Mouse (Mus musculus) CH12.LX (cell line): ENCODE measurements at regions not wholly inside any gene's neighbourhood (a gene's known extent, or its start where the extent isn't known, plus 50 kb on each side); places are given as distances from the start of the nearest gene placed in this dataset.

ENCODE experiments used
- DNase-seq: peaks from one replicate; pipeline ENCODE4 v3.0.0-alpha.2; 2013; ENCODE audit errors: extremely low read depth
- H3K27ac ChIP-seq: 2 replicates; pipeline ENCODE4 v1.5.1; 2012; ENCODE audit warnings: low read depth, mild to moderate bottlenecking, control low read depth, moderate library complexity; ENCODE audit not compliant: insufficient read depth
- H3K27me3 ChIP-seq: replicated peaks from 2 replicates; pipeline ENCODE3; 2012; ENCODE audit warnings: inconsistent platforms
- H3K36me3 ChIP-seq, 2 experiments: replicated peaks in 1 of 2; 2 replicates each; pipeline versions ENCODE3 to v1.6.1; 2012; ENCODE audit warnings: inconsistent platforms in 1 of 2, low read length in 1 of 2, mild to moderate bottlenecking in 1 of 2, mixed read lengths in 1 of 2, moderate library complexity in 1 of 2; ENCODE audit not compliant: control insufficient read depth in 1 of 2, insufficient read depth in 1 of 2
- H3K4me1 ChIP-seq, 2 experiments: 2 replicates each; pipeline ENCODE4 v1.6.1; 2012; ENCODE audit warnings: inconsistent platforms in 1 of 2, moderate library complexity in 1 of 2; ENCODE audit not compliant: insufficient read depth in 2 of 2, control insufficient read depth in 1 of 2
- H3K4me2 ChIP-seq: 2 replicates; pipeline ENCODE4 v1.6.1; 2012; ENCODE audit warnings: low read depth, mild to moderate bottlenecking, control low read depth; ENCODE audit not compliant: poor library complexity, insufficient read depth, severe bottlenecking
- H3K4me3 ChIP-seq, 3 experiments: fragments of 150-350 bp in 1 of 3; sonication (generic) in 1 of 3; replicated peaks in 1 of 3; 2 replicates each; pipeline versions ENCODE3 to v1.5.1; 2011 to 2012; ENCODE audit warnings: low read depth in 2 of 3, low read length in 2 of 3, mild to moderate bottlenecking in 2 of 3, moderate library complexity in 2 of 3, control low read depth in 1 of 3, improper control_type of control experiment in 1 of 3, inconsistent platforms in 1 of 3, mixed read lengths in 1 of 3; ENCODE audit not compliant: poor library complexity in 1 of 3
- H3K79me2 ChIP-seq: replicated peaks from 2 replicates; pipeline ENCODE4 v1.6.1; 2012; ENCODE audit warnings: mild to moderate bottlenecking, moderate library complexity; ENCODE audit not compliant: control insufficient read depth, poor library complexity, insufficient read depth, severe bottlenecking; ENCODE audit errors: extremely low read depth
- H3K9ac ChIP-seq: 2 replicates; pipeline ENCODE4 v1.6.1; 2012; ENCODE audit warnings: low read depth, mild to moderate bottlenecking, control low read depth, moderate library complexity; ENCODE audit not compliant: insufficient read depth
- H3K9me3 ChIP-seq: replicated peaks from 2 replicates; pipeline ENCODE3; 2012; ENCODE audit warnings: low read length, inconsistent platforms, mixed read lengths
- BHLHE40 ChIP-seq: IDR thresholded peaks from 2 replicates; pipeline ENCODE4 v1.6.1; 2011; ENCODE audit warnings: mild to moderate bottlenecking, low read depth, low read length, improper control_type of control experiment
- CHD1 ChIP-seq: IDR thresholded peaks from 2 replicates; pipeline ENCODE4 v1.6.1; 2012; ENCODE audit warnings: low read depth, low read length, improper control_type of control experiment, inconsistent platforms
- CHD2 ChIP-seq: IDR thresholded peaks from 2 replicates; pipeline ENCODE4 v1.6.1; 2011; ENCODE audit warnings: low read length, improper control_type of control experiment
- CTCF ChIP-seq, 2 experiments: IDR thresholded peaks in 1 of 2; conservative IDR thresholded peaks in 1 of 2; 2 replicates each; pipeline ENCODE4 v1.5.1; 2011 to 2012; ENCODE audit warnings: low read depth in 2 of 2, low read length in 2 of 2, improper control_type of control experiment in 1 of 2, inconsistent platforms in 1 of 2, mild to moderate bottlenecking in 1 of 2, moderate library complexity in 1 of 2
- ELF1 ChIP-seq: IDR thresholded peaks from 2 replicates; pipeline ENCODE4 v1.6.1; 2014; ENCODE audit warnings: low read depth, mild to moderate bottlenecking, inconsistent platforms, low read length, improper control_type of control experiment
- EP300 ChIP-seq: IDR thresholded peaks from 2 replicates; pipeline ENCODE4 v1.6.1; 2011; ENCODE audit warnings: low read length, improper control_type of control experiment
- HCFC1 ChIP-seq: IDR thresholded peaks from 2 replicates; pipeline ENCODE4 v1.6.1; 2012; ENCODE audit warnings: low read depth, mild to moderate bottlenecking, inconsistent platforms, low read length, improper control_type of control experiment
- JUN ChIP-seq: IDR thresholded peaks from 2 replicates; pipeline ENCODE4 v1.6.1; 2011; ENCODE audit warnings: low read depth, mild to moderate bottlenecking, low read length, improper control_type of control experiment, moderate library complexity; ENCODE audit not compliant: insufficient read depth
- JUND ChIP-seq: conservative IDR thresholded peaks from 2 replicates; pipeline ENCODE4 v1.6.1; 2011; ENCODE audit warnings: low read depth, low read length, improper control_type of control experiment
- KAT2A ChIP-seq: IDR thresholded peaks from 2 replicates; pipeline ENCODE4 v1.6.1; 2012; ENCODE audit warnings: low read length, improper control_type of control experiment, inconsistent platforms; ENCODE audit not compliant: insufficient replicate concordance
- MAFK ChIP-seq: IDR thresholded peaks from 2 replicates; pipeline ENCODE4 v1.6.1; 2011; ENCODE audit warnings: low read length, improper control_type of control experiment; ENCODE audit not compliant: insufficient replicate concordance
- MAX ChIP-seq: IDR thresholded peaks from 2 replicates; pipeline ENCODE4 v1.6.1; 2011; ENCODE audit warnings: low read length, improper control_type of control experiment
- MEF2A ChIP-seq: IDR thresholded peaks from 2 replicates; pipeline ENCODE4 v1.6.1; 2014; ENCODE audit warnings: low read depth, mild to moderate bottlenecking, inconsistent platforms, low read length, improper control_type of control experiment, borderline replicate concordance
- MXI1 ChIP-seq: IDR thresholded peaks from 2 replicates; pipeline ENCODE4 v1.6.1; 2011; ENCODE audit warnings: mild to moderate bottlenecking, low read depth, low read length, improper control_type of control experiment
- MYC ChIP-seq: IDR thresholded peaks from 2 replicates; pipeline ENCODE4 v1.6.1; 2011; ENCODE audit warnings: low read depth, mild to moderate bottlenecking, improper control_type of control experiment, low read length
- NELFE ChIP-seq: IDR thresholded peaks from 2 replicates; pipeline ENCODE4 v1.6.1; 2011; ENCODE audit warnings: low read depth, low read length, improper control_type of control experiment
- POLR2AphosphoS2 ChIP-seq: IDR thresholded peaks from 2 replicates; pipeline ENCODE4 v1.6.1; 2011; ENCODE audit warnings: low read depth, low read length, improper control_type of control experiment
- RCOR1 ChIP-seq: conservative IDR thresholded peaks from 2 replicates; pipeline ENCODE4 v1.6.1; 2012; ENCODE audit warnings: low read depth, mild to moderate bottlenecking, inconsistent platforms, low read length, improper control_type of control experiment
- SMC3 ChIP-seq: IDR thresholded peaks from 2 replicates; pipeline ENCODE4 v1.6.1; 2011; ENCODE audit warnings: low read depth, low read length, improper control_type of control experiment
- TBP ChIP-seq: conservative IDR thresholded peaks from 2 replicates; pipeline ENCODE4 v1.6.1; 2011; ENCODE audit warnings: low read depth, low read length, improper control_type of control experiment
- TCF12 ChIP-seq: IDR thresholded peaks from 2 replicates; pipeline ENCODE4 v1.6.1; 2014; ENCODE audit warnings: low read depth, mild to moderate bottlenecking, inconsistent platforms, low read length, improper control_type of control experiment
- UBTF ChIP-seq: IDR thresholded peaks from 2 replicates; pipeline ENCODE4 v1.6.1; 2012; ENCODE audit warnings: low read depth, mild to moderate bottlenecking, inconsistent platforms, low read length, improper control_type of control experiment, moderate library complexity
- USF2 ChIP-seq: conservative IDR thresholded peaks from 2 replicates; pipeline ENCODE4 v1.6.1; 2011; ENCODE audit warnings: low read depth, low read length, improper control_type of control experiment
- ZKSCAN1 ChIP-seq: IDR thresholded peaks from 2 replicates; pipeline ENCODE4 v1.6.1; 2012; ENCODE audit warnings: low read depth, inconsistent platforms, low read length, improper control_type of control experiment, borderline replicate concordance
- ZMIZ1 ChIP-seq: IDR thresholded peaks from 2 replicates; pipeline ENCODE4 v1.6.1; 2012; ENCODE audit warnings: low read depth, mild to moderate bottlenecking, inconsistent platforms, low read length, improper control_type of control experiment
- ZNF384 ChIP-seq: IDR thresholded peaks from 2 replicates; pipeline ENCODE4 v1.6.1; 2012; ENCODE audit warnings: low read depth, low read length, improper control_type of control experiment, inconsistent platforms
- dilution Hi-C: fragments of 300-500 bp; cut with MboI; formaldehyde crosslinking; loops from 2 replicates; pipeline ENCODE4 v1.14.3; 2020; ENCODE audit warnings: low sequenced_read_pairs; ENCODE audit not compliant: extremely low pct_unique_long_range_greater_than_20kb, extremely low pct_ligation_motif_present
- in situ Hi-C: fragments of 300-500 bp; cut with MboI; formaldehyde crosslinking; loops from 3 replicates; pipeline ENCODE4 v1.14.3; 2019; ENCODE audit warnings: low sequenced_read_pairs, low pct_ligation_motif_present, low pct_unique_long_range_greater_than_20kb, mixed read lengths

- in situ Hi-C loops, result no loop called here
- Histone ChIP-seq H3K9me3 (peaks cover 28% of the 10 kb centered on the region), H3K4me2 (no peak overlapping the region), H3K79me2 (no peaks in the 10 kb centered on the region), H3K4me3 (no peak overlapping the region), H3K4me1 (no peaks in the 10 kb centered on the region), H3K27ac (no peak overlapping the region), H3K27me3 (no peaks in the 10 kb centered on the region), H3K9ac (no peak overlapping the region), H3K36me3 (no peaks in the 10 kb centered on the region)
- TF ChIP-seq MXI1 (no peak), HCFC1 (no peak), TBP (no peak), RCOR1 (no peak), ZKSCAN1 (no peak), MEF2A (no peak), MAFK (no peak), CHD2 (no peak), KAT2A (no peak), SMC3 (no peak), JUN (no peak)
- DNase-seq, result no peak
- dilution Hi-C loops, result no loop called here
Measured at GRCm38 (mm10) chr10:92237881-92238280, 484.3 kb downstream of the Nedd1 start.

GRCm38 (mm10) chr10:92232081-92232480 is 490.1 kb downstream of the Nedd1 start:
- no peak for DNase-seq
- Histone ChIP-seq H3K4me1 (no peaks in the 10 kb centered on the region), H3K79me2 (no peaks in the 10 kb centered on the region), H3K4me3 (no peak overlapping the region), H3K9ac (no peak overlapping the region), H3K36me3 (no peaks in the 10 kb centered on the region)
- in situ Hi-C loops, result no loop called here
- TF ChIP-seq SMC3 (no peak), BHLHE40 (no peak), ZNF384 (no peak), ZMIZ1 (no peak)
- TF ChIP-seq, all 38 proteins: peak for 0
- H3K9me3 ChIP-seq, result peaks cover 22% of the 10 kb centered on the region
- dilution Hi-C loops, result no loop called here
- no peak overlapping the region for H3K27ac ChIP-seq
- no peak overlapping the region for H3K4me2 ChIP-seq
- no peaks in the 10 kb centered on the region for H3K27me3 ChIP-seq

- Histone ChIP-seq H3K9me3 (peaks cover 34% of the 10 kb centered on the region), H3K4me3 (no peak overlapping the region), H3K9ac (no peak overlapping the region), H3K27me3 (no peaks in the 10 kb centered on the region), H3K4me2 (no peak overlapping the region), H3K27ac (no peak overlapping the region), H3K4me1 (no peaks in the 10 kb centered on the region), H3K79me2 (no peaks in the 10 kb centered on the region), H3K36me3 (no peaks in the 10 kb centered on the region)
- TF ChIP-seq POLR2AphosphoS2, result no peak
- no peak for TF ChIP-seq NELFE
- no peak for TF ChIP-seq BHLHE40
- no peak for TF ChIP-seq EP300
- TF ChIP-seq CTCF (conservative IDR thresholded peaks at IDR 0.05 in 1 of 2, IDR thresholded peaks at IDR 0.05 in 1 of 2; ENCODE audit: low read depth in 2 of 2, low read length in 2 of 2), result no peak
- no peak for TF ChIP-seq MAX
- no peak for TF ChIP-seq MYC
- no peak for TF ChIP-seq CHD1
- no peak for TF ChIP-seq TCF12
- no peak for TF ChIP-seq USF2
- TF ChIP-seq UBTF, result no peak
- no peak for TF ChIP-seq JUND
- TF ChIP-seq ELF1, result no peak
- TF ChIP-seq RCOR1, result no peak
- no peak for DNase-seq
- in situ Hi-C loops (no loop called here), dilution Hi-C loops (no loop called here)
Measured at GRCm38 (mm10) chr10:92225818-92226217, 496.4 kb downstream of the Nedd1 start.
